Mouse (Mus musculus) liver, embryonic 14.5 days (tissue): Measurements from ENCODE around the gene Fmo2.

Experiments
- CTCF ChIP-seq: IDR thresholded peaks from 2 replicates; pipeline ENCODE4 v1.5.1; 2016; ENCODE audit warnings: antibody characterized with exemption, low read depth, control low read depth
- EP300 ChIP-seq: IDR thresholded peaks from 2 replicates; pipeline ENCODE4 v1.6.1; 2016; ENCODE audit warnings: antibody characterized with exemption, low read depth

- TF ChIP-seq EP300 (no peak), CTCF (no peak)
These were observed 33.4 kb upstream of the Fmo2 start for GRCm38 (mm10) chr1:162931880-162932279.
